Mouse (Mus musculus) gastrocnemius, postnatal 36 days (tissue): ENCODE measurements around the gene Olfr1209. TPM values are rescaled to one million over a fixed set of nuclear protein-coding genes. Genes with fewer than 3 reads are reported as not detected.

ENCODE experiments used
- DNase-seq, 2 experiments: peaks; one replicate each; pipeline ENCODE4 v3.0.0; 2022
- intact Hi-C: fragments of 180-260 bp; cut with DNase I; formaldehyde crosslinking; loops from one replicate; pipeline ENCODE4 v1.15.1; 2025
- long read RNA-seq, 2 experiments: library from polyadenylated mRNA; stranded (forward); transcript quantifications; one replicate each; pipeline ENCODE4 v2.0.0; 2021
- total RNA-seq, 2 experiments: library from RNA; stranded (reverse); gene quantifications; 2 replicates each; pipeline ENCODE4 v1.2.3; 2021

Gene Olfr1209
- total RNA-seq, result not detected
- long read RNA-seq, experiment 1, result 0 reads
- long read RNA-seq, experiment 2, result 0 reads

- intact Hi-C loops, result no loop called here
- DNase-seq, result no peak
Observed at GRCm38 (mm10) chr2:88915057-88915456, at the start of gene Olfr1209. Olfr1209 (minus strand) TSS chr2:88915157.

DNA sequence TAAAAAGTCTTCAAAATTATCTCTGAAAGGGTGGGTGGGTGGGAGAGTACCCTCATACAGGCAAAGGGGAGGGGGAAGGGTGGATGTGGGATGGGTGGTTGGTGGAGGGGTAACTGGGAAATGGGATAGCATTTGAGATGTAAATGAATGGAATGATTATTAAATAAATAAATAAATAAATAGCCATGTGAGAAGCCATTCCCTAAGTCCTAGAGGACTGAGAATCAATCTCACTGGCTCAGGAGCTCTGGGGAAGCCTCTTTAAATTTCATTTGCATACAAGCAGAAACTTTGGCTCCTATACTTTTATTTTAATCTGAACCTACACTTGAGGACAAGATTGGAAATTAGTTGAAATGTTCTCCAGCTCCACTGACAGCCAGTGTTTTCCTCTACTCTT lies 38.7 kb upstream of the Olfr1209 start, which contains the start of gene Olfr1212:
TSS of gene Olfr1212 (plus strand) at position 301 of the 400 bp plus-strand sequence.
- DNase-seq, result no peak
- intact Hi-C loops, result no loop called here

DNA sequence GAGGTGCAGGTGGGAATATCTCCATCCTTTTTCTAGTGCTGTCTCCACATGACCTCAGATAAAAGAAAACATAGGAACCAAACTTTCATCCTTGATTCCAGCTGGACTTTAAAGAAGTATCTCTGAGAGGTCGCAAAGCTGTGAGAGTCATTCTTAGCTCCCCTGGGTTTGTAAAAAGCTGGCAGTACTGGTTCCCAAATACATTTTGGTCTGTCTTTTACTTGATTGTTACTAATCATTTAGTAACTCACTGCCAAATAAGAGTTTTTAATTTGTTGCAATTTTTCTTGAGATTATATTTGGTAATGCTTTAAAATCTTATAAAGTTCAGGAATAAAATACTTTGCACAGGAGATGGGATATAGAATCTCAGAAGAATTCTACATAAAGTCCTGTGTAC lies 23.1 kb upstream of the Olfr1209 start, which contains the start of gene Olfr1211:
TSS of gene Olfr1211 (minus strand) at position 101 of the 400 bp plus-strand sequence.
- no peak for DNase-seq
- intact Hi-C loops, result no loop called here

- intact Hi-C loops, result no loop called here
- DNase-seq, result no peak
Observed at GRCm38 (mm10) chr2:88902211-88902610, 12.7 kb downstream of the Olfr1209 start, which contains the start of gene Olfr1208. Olfr1208 (minus strand) TSS chr2:88902311.

DNA sequence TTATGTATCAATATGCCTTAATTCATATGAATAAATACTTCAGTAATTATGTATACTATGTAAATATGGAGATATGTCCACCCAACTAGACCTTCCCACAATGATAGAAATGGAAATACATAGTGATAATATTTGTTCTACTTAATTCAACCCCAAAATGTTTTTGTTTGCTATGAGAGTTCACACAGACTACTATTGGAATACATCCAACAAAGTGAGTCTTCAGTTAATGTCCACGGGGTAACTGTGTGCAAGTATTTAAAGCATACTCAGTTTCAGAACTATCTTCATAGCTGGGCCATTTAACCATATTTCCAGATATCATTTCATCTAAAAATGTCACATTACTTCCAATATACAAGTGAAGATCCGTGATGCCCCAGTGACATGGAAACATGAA lies 52.0 kb downstream of the Olfr1209 start, which contains the start of gene Olfr1206:
TSS of gene Olfr1206 (plus strand) at position 301 of the 400 bp plus-strand sequence.
- intact Hi-C loops, result no loop called here

More for the DNA sequence above, 52.0 kb downstream of the Olfr1209 start, which contains the start of gene Olfr1206:
- no peak for DNase-seq

Other genes with a start within 250 kb of the Olfr1209 start
- not detected for gene Olfr1193, start 239.5 kb downstream of the Olfr1209 start, total RNA-seq
- not detected for gene Olfr1195, start 226.0 kb downstream of the Olfr1209 start, total RNA-seq
- gene Olfr1196, start 210.6 kb downstream of the Olfr1209 start, total RNA-seq, result not detected
- not detected for gene Olfr1197, start 182.8 kb downstream of the Olfr1209 start, total RNA-seq
- not detected for gene Olfr1198, start 163.8 kb downstream of the Olfr1209 start, total RNA-seq
- not detected for gene Olfr1199, start 154.7 kb downstream of the Olfr1209 start, total RNA-seq
- gene Olfr1200, start 144.7 kb downstream of the Olfr1209 start, total RNA-seq, result not detected
- not detected for gene Olfr1201, start 122.1 kb downstream of the Olfr1209 start, total RNA-seq
- gene Olfr1202, start 100.7 kb downstream of the Olfr1209 start, total RNA-seq, result not detected
- gene Olfr1205, start 85.4 kb downstream of the Olfr1209 start, total RNA-seq, result not detected
- gene Olfr1204, start 65.9 kb downstream of the Olfr1209 start, total RNA-seq, result not detected
- not detected for gene Olfr1206, start 51.9 kb downstream of the Olfr1209 start, total RNA-seq
- not detected for gene Olfr1208, start 12.8 kb downstream of the Olfr1209 start, total RNA-seq
- not detected for gene Olfr1211, start 23.0 kb upstream of the Olfr1209 start, total RNA-seq
- gene Olfr1212, start 38.8 kb upstream of the Olfr1209 start, total RNA-seq, result not detected
- gene Gm13762, start 65.1 kb upstream of the Olfr1209 start, total RNA-seq, result not detected
- gene Olfr1214, start 77.5 kb upstream of the Olfr1209 start, total RNA-seq, result not detected
- not detected for gene Olfr1215, start 91.8 kb upstream of the Olfr1209 start, total RNA-seq
- not detected for gene Olfr1216, start 103.2 kb upstream of the Olfr1209 start, total RNA-seq
- not detected for gene Olfr1217, start 116.9 kb upstream of the Olfr1209 start, total RNA-seq
- gene Olfr1218, start 146.0 kb upstream of the Olfr1209 start, total RNA-seq, result not detected
- not detected for gene Olfr1219, start 168.4 kb upstream of the Olfr1209 start, total RNA-seq
- gene Olfr1220, start 191.7 kb upstream of the Olfr1209 start, total RNA-seq, result not detected
- gene Olfr1221, start 202.1 kb upstream of the Olfr1209 start, total RNA-seq, result not detected
- gene Olfr1222, start 217.9 kb upstream of the Olfr1209 start, total RNA-seq, result not detected
- not detected for gene Olfr1223, start 236.4 kb upstream of the Olfr1209 start, total RNA-seq
- not detected for gene Olfr1224-ps1, start 248.9 kb upstream of the Olfr1209 start, total RNA-seq